Mouse (Mus musculus): Measurements from ENCODE around the gene Rnf212. TPM values are rescaled to one million over a fixed set of nuclear protein-coding genes. Genes with fewer than 3 reads are reported as not detected.
A peak's percentile ranks its signal among the peaks of the same experiment; 100 is the strongest.

Rnf212 gene
- total RNA-seq, 2 experiments from 2014 or later = not detected

DNA sequence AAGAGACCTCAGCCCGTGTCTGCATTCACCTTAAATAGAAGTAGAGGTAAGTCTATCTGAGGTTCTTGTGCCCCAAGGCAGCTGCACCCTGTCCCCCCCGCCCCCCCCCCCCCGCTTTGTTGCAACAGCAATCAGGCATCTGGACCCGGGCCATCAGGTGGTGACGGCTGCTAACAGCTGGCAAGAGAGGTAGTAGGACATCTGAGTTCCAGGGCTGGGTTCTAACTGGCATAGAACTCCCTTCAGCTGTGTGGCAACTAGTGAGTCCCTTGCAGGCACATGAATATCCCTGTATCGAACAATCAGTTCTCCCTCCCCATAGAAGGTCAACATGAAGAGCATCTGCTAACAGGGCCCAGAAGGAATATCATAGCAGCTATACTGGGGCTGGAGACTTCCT, 62.8 kb downstream of the Rnf212 start:
- no peak for DNase-seq

DNA sequence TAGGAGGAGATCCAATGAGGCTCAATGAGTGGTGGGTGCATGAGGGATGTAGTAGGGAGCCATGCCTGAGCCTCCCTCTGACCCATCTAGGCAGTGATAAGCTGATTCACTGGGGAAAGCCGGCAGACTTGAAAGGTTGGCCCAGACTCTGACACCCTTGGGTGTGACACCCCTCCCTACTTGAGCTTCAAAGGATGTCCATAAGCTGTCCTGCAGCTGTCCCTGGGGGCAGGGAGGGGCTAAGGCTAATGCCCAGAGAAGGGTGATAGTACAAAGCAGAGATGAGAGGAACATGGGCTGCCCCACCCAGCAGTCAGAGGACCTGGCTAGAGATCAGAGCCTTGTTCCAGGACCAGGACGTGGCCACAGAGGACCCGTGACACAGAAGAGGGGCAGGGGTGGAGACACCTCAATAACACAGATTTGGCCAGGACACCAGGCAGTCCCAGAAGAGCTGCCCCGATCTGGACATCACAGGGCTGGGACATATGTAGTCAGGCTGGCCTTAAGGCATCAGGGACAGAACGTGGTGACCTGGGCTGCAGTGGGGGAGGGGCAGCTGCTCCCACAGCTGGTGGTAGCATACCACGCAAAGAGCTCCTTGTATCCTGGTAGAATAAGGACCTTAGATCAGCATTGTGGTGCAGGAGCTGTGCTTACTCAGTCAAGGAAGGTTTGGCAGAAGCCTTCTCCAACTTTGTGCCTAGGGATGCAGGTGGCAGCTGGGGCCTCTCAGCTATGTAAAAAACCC, 65.6 kb downstream of the Rnf212 start:
- DNase-seq = no peak

DNA sequence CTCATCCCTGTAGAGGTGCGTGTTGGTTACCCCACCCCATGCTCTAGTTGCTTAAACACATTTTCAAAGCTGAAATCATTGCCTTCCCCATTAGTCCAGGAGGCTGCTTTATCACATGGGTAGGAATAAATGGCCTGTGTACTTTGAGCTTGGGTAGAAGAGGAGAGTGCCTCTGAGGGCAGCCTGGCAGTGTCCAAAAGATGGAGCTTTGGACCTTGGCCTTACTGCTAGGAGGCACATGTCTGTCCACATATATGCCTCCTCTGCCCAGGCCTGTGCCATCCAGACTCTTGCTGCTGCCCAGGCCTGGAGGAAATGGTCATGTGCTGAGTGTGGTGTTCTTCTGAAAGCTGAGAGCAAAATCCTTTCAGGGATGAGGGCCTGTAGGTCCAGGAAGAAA, 66.4 kb downstream of the Rnf212 start:
- DNase-seq = no peak

DNA sequence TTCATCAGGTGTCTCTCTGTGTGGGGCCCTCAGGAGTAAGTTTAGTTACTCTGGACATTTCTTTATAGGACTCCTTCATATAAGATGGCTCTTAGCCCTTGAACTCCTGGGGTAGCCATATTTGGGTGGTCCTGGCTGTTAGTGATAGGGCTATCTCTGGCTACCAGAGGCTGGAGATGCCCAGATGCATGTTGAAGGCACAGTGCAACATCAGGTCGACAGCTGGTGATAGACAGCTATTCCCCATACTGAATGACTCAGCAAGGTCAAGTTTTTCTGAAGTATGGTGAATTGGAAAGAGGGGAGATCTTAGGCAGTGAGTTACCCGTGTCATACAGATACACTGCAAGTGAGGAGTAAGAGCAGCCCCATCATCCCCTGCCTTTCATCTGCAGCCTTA, 67.0 kb downstream of the Rnf212 start:
- DNase-seq = no peak

DNA sequence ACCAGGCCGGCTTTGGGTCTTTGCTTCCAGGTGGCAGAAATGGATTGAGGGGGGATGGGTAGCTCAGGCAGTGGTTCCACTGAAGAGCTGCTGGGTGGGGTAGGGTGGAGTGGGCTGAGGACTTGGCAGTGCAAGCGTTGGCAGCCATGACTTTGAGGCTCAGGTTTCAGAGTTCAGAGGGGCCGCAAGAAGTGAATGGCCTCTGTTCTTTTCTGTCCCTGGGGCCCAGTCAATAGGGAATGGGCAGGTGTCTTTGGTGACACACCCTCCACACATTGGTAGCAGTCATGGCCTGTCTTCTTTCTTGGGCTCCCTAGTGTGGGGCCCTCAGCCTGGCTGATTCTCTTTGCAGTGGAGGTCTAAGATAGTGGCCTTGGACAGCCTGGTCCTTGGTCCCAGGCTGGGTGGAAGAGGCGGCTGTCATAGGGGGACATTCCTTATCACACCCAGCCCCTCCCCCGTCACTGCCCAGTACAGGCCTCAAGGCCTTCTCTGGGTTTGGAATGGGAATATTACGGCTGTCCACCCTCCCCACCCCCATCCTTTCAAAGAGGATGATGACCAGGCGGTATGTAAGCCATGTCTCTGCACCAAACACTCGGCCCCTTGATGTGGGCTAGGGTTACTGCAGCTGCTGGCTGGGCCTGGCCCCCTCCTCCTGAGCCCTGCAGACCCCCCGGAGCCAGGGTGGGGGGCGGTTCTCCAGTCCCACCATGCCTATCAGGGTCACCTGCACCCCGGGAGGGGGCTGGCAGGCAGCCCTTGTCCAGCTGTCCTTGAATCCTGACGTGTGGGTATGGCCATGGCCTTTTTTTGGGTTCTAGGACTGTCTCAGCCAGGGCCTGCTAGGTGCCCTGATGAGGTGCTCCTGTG, 70.8 kb downstream of the Rnf212 start:
- no peak for DNase-seq

DNA sequence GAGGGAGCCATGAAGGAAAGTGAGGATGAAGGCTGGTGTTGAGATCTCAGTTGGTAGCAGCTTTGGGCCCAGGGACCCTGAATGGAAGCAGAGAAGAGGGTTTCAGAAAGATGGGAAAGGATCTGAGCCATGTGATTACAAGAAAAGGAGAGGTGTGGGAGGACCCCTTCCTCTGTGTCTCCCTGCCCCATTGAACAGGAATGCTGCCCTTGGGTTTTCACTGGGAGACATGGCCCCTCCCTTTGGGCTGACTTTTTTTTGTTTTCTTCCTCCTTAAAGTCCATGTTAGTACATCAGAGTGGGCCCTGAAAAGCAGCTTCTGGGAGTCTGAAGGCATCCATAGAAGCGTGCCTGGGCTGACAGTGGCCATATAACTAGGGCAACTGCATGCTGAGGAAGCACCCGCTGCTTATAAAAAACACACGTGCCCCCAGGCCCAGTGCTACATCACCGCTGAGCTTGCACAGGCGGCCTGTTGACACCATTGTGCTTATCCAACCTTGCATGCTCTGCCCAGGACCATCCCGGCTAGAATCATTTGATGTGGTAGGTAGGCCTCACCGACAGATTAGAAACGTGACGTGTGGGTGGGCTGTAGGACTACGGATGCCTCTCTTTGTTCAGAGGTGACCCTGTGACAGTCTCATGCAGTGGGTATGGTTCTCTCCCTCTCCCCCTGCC, 73.3 kb downstream of the Rnf212 start:
- no peak for DNase-seq

DNA sequence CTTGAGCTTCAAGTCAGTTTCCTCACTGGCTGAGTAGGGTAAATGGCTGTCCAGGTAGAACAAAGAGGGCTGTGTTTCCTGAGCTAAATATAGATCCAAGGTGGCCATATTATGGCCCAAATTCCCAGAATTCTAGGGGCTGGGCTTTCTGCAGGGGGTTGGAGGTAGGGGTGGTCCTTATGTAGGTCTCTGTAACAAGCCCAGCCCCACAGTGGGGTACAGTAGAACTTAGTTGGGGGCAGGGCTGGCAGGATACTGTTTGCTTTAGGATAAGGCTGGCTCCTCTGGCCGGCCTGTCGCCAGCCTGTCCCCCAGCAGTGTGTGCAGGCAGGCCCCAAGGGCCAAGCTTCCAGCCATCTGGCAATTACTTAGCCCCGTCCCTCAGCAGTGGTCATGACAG, 74.4 kb downstream of the Rnf212 start:
- no peak for DNase-seq

DNA sequence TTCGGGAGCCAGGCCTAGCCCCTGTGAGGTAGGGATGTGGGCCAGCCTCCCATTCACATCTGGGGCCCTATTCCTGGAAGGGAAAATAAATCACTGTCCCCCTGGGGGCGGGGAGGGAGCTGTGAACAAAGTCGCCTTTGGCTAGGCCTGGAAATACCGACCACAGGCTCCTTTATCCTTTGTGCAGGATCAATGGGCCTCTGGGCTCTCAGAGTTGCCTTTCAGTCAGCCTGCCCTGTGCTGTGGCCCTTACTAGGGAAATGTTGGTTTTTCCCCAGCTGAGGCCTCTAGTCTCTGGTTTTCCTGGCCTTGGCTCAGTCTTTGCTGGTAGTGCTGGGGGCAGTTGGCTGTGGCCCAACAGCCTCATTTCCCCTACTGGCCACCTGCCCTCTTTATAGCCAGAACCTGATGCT, 77.4 kb downstream of the Rnf212 start:
- DNase-seq = no peak

DNA sequence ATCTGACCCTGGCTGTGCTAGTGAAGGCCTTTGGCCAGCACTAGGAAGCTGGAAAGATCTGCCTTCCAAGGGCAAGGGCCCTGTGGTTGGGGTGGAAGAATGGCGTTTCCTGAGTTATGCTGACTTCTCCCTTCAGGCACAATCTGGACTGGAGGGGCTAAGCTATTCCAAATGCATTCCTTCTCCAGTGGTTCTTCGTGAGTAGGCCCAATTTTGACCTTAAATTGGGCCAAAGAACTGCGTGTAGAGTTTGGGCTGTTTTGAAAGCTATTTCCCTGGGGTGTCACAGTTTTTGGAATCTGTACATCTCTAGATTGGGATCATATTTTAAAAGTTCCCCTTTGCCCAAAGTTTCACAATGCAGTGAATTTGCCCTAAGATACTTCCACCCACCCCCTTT, 78.2 kb downstream of the Rnf212 start:
- no peak for DNase-seq

DNA sequence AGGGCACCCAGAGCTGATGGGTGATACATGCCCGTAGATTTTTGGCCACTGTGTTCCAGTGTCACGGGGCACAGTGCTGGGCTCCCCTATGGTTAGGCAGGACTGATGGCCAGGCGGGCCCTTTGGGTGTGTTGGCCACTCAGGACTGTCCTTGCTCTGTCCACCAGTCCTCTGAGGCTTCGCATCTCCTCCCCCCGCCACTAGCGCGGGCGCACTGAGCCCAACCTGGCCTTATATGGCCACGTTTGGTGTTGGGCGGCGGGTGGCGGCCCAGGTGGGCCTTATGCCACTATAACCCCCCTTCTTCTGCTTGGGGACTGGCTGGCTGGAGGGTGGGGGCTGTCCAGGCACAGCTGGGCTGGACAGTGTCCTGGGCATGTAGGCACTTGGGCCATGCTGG, 78.9 kb downstream of the Rnf212 start:
- no peak for DNase-seq

DNA sequence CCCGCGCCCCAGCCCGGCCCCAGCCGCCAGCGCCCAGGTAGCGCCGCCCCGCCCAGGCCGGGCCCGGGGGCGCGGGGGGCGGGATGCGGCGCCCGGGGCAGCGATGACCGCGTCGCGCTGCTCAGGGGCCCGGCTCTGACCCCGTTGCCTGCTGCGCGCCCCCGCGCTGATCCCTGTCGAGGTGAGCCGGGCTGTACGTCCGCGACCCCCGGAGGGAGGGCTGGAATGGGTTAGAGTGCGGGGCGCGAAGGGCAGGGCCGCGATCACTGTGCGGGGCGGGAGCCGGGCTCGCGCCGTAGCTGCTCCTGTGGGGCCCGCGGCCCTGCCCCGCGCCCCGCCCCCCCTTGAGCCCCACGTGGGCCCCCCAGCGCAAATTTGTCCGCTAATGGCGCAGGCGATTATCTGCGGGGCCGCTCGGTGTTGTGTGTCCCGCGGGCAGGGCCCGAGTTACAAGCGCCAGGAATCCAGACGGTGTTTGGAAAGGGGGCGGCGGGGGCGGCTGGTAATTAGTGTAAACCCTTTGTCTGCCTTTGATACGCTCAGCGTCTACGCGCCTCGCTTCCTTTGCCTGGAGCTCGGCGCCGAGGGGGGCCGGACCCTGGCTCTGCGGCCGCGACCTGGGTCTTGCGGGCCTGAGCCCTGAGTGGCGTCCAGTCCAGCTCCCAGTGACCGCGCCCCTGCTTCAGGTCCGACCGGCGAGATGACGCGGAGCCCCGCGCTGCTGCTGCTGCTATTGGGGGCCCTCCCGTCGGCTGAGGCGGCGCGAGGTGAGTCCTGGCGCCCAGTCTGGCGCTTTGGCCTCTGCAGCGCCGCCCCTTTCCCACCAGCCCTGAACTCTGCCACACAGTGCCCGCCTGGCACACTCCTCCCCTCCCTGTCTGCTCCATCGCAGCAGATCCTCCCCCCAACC, 80.2 kb downstream of the Rnf212 start:
- DNase-seq = peak; percentile 35 to 52

DNA sequence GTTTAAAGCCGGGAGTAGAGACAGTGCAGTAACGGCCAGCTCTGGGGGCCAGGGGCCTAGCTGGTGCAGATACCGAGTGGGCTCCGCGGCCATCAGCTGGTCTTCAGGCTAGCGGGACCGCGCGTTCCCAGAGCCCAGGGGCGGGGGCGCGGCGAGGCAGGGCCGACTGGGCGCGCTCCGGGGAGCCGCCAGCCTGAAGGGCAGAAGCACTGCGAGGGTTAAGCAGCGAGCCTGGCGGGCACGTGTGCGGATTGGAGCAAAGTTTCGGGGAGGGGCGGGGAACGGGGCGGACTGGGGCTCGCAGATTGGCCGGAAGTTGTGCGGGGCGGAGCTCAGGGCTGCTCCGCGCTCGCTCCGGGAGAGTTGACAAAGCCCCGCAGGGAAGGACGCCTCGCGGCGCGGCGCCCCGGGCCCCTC, 80.9 kb downstream of the Rnf212 start:
- DNase-seq = peak; percentile 90 to 93

DNA sequence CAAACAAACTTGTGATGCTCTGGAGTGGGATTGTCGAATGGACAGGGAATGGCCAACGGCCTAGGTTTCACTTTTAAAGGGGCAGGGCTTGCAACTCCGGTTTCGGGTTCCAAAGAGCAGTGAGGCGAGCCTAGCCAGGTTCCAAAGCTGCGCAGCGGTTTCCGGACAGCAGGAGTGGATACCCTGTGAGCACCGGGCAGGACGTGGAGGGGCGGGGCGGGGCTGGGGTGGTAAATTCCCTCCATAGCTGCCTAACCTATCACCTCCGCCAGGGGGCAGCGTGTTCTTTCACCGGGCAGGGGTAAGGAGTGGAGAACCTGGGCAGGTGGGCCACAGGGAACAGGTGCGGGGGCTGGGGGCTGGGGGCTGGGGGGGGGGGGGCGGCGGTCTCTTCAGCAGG, 82.5 kb downstream of the Rnf212 start, which contains the start of gene Fgfrl1:
Fgfrl1 (plus strand) TSS at position 112 of the 400 bp plus-strand sequence.
- peak; percentile 66 to 78 for DNase-seq

DNA sequence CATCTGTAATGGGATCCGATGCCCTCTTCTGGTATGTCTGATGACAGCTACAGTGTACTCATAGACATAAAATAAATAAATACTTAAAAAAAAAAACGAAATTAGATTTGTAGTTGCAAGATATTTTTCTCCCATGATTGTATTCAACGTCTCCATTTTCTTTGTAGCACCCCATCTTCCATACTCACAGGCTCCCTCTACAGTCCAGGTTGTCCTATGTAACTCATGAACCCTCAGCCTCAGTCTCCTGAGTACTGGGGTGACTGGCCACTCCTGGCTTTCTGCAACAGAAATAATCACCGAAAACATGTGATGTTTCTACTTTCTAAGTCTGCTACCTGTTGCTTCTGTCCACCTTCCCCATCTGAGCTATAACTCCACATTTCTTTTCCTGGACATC, 83.6 kb downstream of the Rnf212 start:
- DNase-seq = no peak

DNA sequence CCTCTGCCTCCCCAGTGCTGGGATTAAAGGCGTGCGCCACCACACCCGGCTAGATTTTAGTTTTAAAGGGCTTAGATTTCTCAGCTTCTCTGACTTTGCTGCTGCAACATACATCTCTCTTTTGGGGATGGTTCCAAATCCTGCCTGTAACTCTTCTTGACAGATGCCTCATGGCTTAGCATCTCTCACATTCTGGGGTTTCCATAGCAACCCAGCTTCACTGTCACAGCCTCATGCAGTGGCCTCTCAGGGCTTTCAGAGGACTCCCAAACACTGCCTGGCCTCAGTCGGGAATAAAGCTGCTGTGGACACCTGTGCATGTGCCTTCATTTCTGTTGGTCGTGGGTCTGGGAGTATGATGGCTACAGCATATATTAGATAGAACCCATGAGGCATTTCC, 85.7 kb downstream of the Rnf212 start:
- no peak for DNase-seq

DNA sequence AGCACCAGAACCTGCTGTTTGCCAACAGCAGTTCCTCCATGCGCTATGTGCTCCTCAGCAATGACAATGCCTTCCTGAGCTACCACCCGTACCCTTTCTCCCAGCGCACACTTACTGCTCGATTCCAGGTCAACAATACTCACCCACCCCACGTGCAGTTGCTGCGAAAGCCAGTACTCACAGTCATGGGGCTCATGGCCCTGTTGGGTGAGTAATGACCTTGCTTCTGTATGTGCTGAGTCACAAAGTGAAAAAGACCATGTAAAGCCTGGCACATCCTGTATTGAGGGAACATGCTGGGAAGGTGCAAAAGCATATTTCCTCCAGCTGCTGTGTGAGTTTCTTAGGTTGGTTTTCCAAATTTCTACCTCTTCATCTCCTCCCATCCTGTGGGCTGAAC, 93.9 kb downstream of the Rnf212 start:
- DNase-seq = no peak

DNA sequence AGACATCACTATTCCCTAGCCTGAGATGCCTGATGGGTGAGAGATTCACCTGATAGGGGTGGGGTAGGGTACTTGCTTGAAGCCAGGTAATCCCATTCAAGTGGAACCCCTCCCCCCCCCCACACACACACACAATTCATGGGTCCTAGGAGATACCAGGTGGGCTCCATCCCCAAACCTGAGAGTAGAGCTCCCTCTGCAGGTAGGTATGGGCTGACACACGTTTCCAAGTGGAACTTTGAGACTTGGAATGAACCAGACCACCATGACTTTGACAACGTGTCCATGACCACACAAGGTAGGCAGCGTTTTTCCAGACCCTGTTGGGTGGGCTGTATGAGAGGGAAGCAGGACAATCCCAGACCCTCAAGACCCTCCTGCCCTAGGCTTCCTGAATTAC, 94.9 kb downstream of the Rnf212 start:
- no peak for DNase-seq
